Mouse (Mus musculus) common myeloid progenitor, adult 5-6 weeks (primary cell): Measurements from ENCODE around the gene Txnip. TPM values are rescaled to one million over a fixed set of nuclear protein-coding genes. Genes with fewer than 3 reads are reported as not detected.
"Not testable (repeated sequence)": the region's sequence is repeated elsewhere in the genome, so short reads cannot be mapped to it uniquely, and the experiment has no call there.

Experiments used
- ATAC-seq: replicated peaks from 2 replicates; pipeline ENCODE4 v1.8.0; 2016; ENCODE audit warnings: low read depth, mild to moderate bottlenecking, moderate TSS enrichment, inconsistent platforms; ENCODE audit not compliant: poor library complexity, severe bottlenecking
- total RNA-seq: library from RNA; stranded (forward); fragments of 200-1000, 187-1606 nt; gene quantifications from 2 replicates; pipeline ENCODE4 v1.2.3, GENCODE M21; 2017

The Txnip gene
- total RNA-seq, 1 experiment from 2014 or later: 170 TPM

DNA sequence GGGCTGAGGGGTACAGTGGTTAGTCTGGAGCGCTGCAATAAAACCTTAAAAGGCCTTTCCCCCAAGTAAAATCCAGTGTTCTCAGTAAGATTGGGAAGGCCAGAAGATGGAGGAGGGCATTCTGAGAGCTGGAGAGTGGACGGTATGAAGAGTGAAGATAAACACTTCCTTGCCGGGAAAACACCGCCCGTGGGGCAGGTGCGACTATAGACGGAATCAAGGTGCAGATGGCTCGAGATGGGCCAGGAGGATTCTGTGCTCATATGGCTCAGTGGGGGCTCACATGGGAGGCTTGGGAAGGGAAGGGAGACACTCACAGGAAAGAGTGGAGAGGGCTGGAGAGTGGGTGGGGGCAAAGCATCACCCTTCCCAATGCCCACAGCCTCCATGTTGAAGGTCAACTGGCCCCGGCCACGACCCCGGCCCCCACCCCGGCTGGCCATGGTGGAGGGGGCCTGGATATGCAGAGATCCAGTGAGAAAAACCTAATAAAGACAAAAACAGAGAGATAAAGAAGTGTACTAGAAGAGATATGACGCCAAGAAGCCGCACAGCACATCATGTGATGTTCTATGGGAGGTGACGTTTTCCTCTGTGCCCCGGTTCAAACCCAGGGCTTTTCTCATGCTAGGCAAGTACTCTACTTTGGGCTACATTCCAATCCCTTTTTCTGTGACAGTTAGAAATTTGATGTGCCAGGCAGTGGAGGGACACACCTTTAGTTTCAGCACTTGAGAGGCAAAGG is 24.2 kb downstream of the Txnip start:
- no peak for ATAC-seq

DNA sequence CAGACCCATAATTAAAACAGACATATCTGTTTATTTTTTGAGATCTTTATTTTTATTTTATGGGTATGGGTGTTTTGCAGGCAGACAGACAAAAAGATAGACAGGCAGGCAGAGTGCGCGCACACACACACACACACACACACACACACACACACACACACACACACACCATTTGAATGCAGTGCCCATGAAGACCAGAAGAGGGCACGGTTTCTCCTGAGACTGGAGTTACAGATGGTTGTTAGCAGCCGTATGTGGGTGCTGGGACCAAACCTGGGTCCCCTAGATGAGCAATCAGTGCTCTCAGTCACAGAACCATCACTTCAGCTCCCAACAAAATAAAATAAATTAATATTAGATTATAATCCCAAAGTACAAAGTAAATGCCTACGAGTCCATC is 25.6 kb downstream of the Txnip start:
- no peak for ATAC-seq

DNA sequence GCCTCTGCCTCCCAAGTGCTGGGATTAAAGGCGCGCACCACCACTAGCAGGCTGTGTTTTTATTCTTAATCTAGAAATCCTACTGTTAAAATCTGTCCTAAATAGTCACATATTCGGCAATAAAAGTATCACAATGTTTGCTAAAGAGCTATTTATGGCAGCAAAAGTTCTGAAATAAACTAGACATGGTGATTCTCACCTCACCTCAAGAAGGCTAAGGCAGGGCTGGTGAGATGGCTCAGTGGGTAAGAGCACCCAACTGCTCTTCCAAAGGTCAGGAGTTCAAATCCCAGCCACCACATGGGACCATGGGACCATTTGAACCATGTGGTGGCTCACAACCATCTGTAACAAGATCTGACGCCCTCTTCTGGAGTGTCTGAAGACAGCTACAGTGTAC is 32.9 kb downstream of the Txnip start:
- no peak for ATAC-seq

DNA sequence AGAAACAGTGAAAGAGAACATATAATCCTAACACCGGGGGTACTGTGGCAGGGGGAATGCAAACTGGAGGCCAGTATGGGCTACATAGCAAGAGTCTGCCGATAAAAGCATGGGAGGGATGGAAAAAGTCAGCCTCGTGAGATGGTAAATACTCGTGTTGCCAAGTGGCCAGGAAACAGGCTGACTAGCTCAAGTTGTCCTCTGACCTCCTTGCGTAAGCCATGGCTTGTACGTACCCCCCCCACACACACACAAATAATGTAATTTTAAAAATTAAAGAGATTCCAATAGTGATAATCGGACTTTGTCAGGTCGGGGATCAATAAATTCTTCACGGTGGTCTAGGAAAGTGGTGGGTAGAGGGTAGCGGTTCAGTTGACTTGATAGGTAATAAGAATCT is 35.6 kb downstream of the Txnip start:
- no peak for ATAC-seq

DNA sequence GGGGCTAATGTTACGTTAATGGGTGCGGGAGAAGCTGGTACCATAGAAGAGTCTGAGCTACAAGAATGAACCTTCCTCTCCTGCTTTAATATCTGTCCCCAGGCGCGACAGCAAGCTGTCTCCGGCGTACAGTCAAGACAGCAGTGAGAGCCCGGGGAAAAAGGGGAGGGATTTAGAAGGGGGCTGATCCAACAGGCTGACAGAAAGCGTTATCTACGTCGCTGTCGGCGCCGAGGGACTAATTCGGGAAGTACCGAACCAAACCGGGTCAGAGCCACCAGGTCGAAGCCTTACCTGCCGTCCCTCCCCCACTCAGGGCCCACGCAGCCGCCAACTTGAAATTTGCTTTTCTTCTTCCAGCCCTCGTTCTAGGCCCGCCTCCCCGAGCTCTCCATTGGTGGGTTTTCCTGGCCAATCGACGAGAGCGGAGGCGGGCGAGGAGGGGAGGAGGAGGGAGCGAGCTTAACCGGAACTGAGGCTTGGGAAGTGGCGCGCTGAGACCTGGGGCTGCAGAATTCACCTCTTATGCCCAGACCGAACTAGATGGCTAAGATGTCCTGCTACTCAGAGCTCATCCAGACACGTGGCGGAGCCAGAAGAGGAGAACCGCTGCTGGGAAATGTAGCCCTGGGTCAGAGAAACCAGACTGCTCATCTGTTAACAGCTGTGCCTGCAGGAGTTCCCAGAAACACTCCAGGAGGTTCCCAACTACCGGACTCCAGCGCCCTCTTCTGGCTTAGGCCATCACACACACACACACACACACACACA is 36.2 kb downstream of the Txnip start, which contains the start of gene Polr3gl:
TSS of gene Polr3gl (minus strand) at position 392 of the 771 bp plus-strand sequence.
- ATAC-seq: peak; percentile 93

DNA sequence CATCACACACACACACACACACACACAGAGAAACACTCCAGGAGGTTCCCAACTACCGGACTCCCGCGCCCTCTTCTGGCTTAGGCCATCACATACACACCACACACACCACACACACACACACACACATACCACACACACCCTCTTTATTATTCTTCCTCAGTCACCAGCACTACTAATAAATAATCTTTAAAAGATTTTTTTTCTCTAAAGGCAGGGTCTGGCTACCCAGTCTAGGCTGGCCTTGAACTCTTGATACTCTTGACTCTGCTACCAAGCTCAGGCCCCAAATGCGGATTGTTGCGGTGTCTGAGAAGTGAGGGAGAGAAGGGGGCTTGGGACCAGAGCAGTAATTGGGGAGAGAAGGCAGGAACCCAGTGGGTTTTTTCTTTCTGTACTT is 37.1 kb downstream of the Txnip start:
- ATAC-seq: no peak

DNA sequence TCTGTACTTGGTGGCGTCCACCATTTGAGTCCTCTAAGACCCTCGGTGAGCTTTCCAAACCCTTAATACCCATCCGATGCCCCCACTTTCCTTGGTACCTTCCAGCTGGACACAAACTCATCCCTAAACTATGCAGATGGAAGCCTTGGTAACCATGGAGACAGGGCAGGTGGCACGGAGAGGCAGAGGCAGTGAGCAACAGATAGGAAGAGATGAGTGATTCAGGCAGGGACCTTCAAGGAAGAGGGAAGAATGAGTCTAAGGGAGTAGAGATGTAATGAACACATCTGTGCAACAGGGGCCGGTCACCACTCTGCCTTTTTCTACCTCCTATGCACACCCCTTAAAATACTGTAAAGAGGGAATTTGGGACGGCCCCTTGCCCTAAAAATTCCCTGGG is 37.9 kb downstream of the Txnip start:
- ATAC-seq: no peak

DNA sequence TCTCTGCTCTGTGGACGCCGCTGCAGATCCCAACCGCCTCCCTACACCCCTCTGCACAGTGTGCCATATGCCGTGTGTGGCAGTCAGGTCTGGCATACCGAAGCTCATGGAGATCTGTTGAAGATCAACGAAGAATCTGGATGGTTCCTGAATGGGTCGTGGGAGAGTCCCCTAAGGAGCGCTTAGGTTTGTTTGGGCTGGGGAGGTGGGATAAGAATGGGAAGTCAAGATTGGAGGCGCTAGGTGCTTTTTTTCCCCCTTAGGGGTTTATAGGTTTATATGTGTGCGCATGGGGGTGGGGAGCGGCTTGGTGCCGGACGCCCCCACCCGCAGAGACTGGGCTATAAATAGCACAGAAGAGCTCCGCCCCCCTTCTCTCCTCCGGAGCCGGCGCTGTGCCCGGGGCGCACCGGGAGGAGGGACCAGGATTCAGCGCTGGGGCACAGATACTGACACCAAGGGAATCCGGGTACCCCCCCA is 38.5 kb downstream of the Txnip start, which contains the start of gene Ankrd34a:
TSS of gene Ankrd34a (plus strand) at position 409 of the 480 bp plus-strand sequence.
- no peak for ATAC-seq

DNA sequence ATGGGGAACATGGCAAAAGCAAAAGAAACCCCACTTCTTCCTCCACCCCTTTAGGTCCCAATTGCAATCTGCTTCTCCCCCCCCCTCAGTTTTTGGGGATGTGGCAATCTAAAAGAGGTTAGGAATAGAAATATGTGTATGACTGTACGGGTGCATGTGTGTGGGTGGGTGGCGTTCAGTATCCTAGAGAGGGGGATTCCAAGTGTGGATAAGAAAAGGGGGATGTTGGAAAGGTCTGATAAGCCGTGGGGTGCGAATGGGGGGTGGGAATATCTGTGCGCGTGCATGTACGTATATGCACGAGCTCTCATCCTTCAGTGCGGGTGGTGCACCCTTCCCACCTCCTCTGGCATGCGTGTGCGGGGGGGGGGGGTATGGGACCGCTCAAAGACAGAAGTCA is 39.1 kb downstream of the Txnip start:
- ATAC-seq: no peak

DNA sequence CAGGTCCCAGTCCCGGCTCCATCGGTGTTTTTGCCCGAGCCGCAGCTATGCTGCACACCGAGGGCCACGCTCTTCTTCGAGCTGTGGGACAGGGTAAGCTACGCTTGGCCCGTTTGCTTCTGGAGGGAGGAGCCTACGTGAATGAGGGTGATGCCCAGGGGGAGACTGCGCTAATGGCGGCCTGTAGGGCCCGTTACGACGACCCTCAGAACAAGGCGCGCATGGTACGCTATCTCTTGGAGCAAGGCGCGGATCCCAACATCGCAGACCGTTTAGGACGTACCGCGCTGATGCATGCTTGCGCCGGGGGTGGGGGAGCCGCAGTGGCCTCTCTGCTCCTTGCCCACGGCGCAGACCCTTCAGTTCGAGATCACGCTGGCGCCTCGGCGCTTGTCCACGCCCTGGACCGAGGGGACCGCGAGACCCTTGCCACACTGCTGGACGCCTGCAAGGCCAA is 39.7 kb downstream of the Txnip start:
- ATAC-seq: no peak

DNA sequence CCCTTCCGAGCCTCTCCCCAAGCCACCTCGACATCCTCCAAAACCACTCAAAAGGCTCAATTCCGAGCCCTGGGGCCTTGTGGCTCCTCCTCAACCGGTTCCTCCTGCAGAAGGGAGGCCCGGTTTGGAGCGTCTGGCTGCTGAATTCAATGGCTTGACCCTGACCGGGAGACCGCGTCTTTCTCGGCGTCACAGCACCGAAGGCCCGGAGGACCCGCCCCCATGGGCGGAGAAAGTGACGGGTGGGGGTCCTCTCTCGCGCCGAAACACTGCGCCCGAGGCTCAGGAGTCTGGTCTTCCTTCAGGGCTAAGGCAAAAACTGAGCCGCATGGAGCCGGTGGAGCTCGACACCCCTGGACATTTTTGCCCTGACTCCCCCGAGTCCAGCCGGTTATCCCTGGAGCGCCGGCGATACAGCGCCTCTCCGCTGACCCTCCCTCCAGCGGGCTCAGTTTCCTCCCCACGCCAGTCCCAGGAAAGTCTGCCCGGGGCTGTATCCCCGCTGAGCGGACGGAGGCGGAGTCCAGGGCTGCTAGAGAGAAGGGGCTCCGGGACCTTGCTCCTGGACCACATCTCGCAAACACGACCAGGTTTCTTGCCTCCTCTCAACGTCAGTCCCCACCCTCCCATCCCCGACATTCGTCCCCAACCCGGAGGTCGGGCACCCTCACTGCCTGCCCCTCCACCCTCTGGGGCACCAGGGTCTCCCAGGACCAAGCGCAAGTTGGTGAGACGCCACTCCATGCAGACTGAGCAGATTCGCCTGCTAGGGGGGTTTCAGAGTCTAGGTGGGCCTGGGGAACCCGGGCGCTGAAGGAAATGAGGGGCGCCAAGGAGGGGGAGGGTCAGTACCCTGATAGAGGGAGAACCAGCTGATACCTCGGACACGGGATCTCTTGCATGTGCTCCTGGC is 40.7 kb downstream of the Txnip start:
- ATAC-seq: no peak

DNA sequence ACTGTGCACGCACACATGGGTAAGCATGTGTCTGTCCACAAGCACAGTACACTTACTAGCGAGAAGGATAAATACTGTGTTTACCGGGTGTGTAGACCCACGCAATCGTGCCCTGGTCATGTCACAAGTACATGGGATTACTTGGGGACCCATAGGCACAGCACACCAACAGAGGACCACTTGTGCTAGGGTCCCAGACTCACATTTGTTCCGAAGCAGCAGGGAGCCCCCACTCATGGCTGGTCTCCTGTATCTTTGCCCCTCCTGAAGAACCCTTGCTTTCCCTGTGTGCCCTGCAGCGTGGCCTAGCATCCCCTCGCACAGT is 41.3 kb downstream of the Txnip start:
- no peak for ATAC-seq

DNA sequence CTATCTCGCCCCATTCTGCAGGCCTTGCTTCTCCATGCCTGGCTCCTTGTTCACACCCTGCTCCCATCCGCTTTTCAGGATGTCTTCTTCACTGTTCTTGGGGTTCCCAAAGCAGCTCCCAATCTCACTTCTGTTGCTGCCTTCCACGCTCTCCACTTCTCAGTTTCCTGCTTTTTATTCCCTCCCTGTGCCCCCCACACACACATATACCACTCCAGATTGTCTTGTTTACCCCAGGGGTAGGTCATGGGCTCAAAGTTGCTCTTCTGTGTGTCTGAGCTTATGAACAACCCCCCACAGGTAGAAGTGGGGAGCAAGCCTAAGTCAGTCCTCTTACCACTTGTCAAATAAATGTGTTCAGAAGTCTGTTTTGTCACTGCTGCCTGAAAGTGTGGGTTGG is 41.7 kb downstream of the Txnip start:
- no peak for ATAC-seq

DNA sequence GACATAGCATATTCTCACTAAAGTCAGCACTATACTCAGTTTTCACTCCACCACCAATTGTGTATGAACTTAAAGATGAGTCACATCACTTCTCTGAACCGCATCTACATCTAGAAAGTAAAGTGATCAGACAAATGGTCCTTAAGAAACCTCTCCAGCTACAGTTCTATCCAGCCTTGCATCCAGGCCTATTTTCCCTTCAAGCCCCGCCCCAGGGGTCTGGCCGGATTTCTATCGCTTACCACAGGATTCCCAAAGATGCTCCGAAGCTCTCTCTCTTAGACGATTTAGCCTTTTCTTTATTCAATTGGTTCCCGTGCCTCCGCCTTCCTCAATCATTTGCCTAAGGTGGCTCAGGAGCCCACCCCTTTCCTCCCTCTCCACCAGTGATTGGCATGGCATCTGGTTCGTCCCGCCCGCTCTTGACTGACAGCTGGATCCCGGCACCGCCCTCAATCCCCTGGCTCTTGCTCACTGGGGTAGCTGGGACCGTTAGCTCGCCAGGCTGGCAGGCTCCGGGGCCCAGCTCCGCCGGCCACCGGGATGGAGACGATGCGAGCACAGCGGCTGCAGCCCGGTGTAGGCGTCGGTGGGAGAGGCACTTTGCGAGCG is 43.0 kb downstream of the Txnip start, which contains the start of gene Lix1l:
TSS of gene Lix1l (plus strand) at position 511 of the 612 bp plus-strand sequence.
- peak; percentile 95 for ATAC-seq

DNA sequence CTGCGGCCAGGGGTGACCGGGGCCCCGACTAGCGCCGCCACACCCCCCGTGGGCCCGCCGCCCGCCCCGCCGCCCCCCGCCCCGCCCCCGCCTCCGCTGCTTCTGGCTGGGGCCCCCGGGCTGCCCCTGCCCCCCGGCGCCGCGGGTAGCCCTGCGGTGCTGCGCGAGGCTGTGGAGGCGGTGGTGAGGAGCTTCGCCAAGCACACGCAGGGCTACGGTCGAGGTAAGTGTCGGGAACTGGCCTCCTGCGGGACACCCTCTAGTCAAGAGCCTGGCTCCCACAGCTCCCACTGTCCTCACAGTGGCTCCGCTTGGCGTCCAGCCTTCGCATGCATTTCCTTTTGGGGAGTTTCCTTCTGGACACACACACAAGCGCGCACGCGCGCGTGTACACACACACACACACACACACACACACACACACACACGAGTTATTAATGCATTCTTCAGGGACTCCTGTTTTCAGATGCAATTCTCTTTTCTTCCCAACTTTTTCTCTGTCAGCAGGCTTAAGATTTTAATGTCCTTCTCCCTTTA is 43.6 kb downstream of the Txnip start:
- no peak for ATAC-seq

DNA sequence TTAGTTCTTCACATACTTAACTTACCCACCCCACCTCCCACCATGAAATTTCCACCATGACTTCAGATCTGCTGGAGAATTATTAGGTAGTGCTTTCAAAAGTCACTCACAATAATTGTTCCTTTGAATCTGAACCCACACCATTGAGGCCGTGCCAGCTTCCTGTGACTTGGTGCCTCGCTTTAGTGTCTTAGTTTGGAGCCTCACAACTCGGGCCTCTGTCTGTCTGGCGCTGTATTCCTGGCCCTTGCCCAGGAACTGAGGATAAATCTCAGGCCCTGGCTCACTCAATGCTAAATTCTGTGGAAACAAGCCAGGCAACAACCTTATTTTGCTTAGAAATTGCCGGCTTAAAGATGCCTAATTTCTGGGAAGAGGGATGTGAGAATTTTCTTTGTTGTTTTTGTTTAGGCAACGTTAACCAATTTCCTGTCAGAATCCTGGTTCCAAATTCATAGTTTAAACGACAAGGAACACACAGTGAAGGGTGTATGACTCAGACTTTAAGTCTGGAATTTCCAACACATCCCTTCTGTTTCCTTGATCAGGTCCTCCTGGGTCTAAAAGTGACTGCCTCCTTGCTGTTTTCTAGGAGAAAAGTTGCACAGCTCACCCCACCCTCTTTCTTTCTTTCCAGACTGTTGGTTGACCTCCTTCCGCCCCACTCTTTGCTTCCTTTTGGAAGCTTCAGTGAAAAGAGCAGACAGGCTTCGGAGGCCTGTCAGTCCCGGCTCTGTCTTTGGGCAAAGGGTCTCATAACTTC is 44.4 kb downstream of the Txnip start:
- no peak for ATAC-seq

DNA sequence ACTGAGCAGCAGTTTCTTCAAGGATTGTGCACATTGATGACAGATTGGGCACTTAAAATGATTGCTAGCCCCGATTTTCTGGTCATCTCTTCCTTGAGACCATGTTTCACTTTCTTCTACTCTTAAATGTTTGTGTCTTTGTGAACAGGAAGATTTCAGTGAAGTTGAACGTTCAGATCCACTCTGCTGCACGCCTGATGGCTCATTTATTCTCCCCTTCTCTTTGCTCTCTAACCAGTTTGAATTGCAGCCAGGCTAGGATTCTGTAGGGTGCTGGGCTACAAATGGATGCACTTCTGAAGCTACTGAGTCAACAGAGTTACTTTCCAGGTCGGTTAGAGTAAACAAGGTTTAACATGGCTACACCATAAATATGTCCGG is 44.9 kb downstream of the Txnip start:
- ATAC-seq: no peak

DNA sequence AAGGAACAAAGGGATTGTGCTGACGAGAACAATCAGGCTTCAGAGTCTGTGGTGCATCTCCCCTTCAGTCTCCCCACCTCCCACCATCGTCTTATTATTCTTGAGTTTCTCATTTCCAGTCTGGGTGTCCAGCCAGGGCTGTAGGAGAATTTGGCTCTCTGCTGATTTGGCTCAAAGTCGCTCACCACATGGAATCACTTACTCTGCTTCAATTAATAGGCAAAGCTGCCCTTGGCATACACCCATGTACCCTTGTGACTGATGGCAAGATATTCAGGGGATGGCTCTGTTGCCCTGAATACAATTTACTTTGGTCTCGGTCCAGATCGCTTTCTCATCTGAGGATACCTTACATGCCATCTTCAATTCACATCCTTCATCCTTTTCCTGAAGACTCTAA is 45.6 kb downstream of the Txnip start:
- no peak for ATAC-seq

DNA sequence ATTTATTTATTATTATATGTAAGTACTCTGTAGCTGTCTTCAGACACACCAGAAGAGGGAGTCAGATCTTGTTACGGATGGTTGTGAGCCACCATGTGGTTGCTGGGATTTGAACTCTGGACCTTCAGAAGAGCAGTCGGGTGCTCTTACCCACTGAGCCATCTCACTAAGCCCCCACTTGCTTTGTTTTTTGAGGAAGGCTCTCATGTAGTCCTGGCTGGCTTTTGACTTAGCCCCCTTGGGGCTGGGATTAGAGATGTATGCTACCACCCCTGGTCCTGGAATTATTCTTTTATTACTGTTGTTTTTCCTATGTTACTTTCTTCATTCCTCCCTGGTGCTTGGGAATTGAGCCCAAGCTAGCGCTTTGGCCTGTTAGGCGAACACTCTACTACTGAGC is 48.2 kb downstream of the Txnip start:
- ATAC-seq: not testable (repeated sequence)
